Mouse (Mus musculus) layer of hippocampus, postnatal 36 days (tissue): ENCODE measurements around the gene Zfp710. TPM values are rescaled to one million over a fixed set of nuclear protein-coding genes. Genes with fewer than 3 reads are reported as not detected.
"Not testable (repeated sequence)": the region's sequence is repeated elsewhere in the genome, so short reads cannot be mapped to it uniquely, and the experiment has no call there.

ENCODE experiments used
- DNase-seq, 2 experiments: peaks; one replicate each; pipeline ENCODE4 v3.0.0; 2022
- total RNA-seq, 2 experiments: library from RNA; stranded (reverse); gene quantifications; 2 replicates each; pipeline ENCODE4 v1.2.3; 2021

Gene Zfp710
- total RNA-seq = 10 to 100 TPM; 21.7 to 23.1 TPM

DNA sequence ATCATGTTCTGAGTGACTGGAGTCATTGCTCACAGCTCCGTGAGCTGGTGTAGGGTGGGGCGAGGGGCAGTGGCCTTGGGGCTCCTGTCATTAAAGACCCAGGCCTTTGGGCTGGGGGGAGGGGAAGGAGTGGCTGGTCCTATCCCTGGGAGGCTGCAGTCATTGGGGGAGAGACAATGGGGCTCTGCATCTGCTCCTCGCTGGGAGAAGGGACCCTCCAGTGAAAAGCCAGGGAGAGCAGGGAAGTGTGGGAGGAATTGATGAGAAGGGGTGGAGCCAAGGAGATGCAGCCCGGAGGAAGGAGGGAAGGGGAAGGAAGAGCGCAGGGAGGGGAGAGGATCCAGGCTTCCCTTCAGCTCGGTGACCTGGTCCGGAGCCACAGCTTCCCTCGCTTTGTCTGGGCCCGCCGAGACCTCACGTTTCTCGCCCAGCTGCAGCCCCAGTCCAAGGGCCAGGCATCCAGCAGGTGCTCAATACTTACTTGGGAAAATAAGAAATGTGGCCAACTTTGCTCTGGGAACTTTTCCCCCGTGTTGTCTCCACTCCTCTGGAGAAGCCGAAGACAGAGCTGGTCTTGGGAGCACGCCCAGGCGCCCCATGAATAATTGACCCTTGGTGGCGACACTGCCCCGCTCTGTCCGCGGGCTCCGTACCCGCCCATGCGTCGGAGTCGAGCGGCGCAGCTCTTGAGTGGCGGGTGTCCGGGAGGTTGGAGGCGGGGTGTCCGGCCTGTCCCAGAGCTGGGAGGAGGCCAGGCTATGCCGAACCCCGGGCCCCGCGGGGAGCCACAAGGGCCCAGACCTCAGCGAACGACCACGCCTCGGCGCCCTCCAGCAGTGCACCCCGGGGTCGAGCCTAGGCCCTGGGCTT, at the start of gene Zfp710:
Zfp710 (plus strand) TSS at position 294 of the 870 bp plus-strand sequence.
- DNase-seq = peak; percentile 72 to 83

DNA sequence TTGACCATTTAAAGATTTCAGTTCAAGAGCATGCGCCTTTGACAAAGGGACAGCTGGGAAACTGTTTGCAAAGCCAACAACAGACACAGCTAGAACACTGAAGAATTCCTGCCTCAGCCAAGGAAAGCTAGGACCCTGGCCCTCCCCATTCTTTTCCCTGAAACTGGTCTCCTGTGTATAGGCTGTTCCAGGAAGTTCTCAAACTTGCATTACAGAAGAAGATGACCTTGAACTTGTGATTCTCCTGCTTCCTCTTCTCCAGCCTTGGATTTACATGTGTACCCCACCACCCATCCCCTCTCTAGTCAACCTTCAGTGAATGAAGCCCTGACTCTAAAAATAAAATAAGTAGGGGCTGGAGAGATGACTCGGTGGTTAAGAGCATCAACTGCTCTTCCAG, 49.3 kb upstream of the Zfp710 start:
- DNase-seq = no peak

DNA sequence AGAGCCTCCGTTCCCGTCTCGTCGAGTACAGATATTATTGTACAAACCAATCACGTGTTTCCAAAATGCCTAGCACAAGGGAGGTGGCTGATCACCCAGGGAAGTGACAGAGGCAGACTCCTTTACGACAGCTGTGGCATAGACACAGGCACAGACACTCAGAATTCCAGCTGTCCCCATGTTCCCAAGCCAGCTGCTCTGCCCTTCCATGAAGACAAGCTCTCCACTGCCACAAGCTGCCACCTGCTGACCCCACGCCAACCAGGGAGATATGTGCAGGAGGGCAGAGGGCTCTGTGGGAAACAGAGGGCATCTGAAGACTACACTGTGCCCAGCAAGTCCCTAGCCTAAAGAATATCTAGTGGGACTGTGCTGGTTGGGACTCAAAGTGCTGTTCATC, 37.9 kb upstream of the Zfp710 start:
- DNase-seq = no peak

DNA sequence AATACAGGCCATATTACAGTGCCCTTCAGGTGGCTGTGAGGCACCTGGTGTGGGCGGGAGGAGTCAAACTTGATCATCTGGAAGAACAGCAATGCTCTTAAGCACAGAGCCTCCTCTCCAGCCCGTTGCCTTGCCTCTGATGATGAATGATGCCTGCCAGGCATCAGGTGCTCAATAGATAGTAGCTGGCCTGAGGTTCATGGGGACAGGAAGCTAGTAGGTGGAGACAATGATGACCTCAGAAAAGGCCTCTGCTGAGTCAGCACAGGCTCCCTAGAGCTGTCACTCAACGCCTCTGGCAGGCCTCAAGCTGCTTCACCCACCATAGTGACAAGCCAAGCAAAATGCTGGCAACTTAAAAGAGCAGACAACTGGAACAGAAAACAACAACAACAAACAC, 36.9 kb upstream of the Zfp710 start:
- DNase-seq = no peak

DNA sequence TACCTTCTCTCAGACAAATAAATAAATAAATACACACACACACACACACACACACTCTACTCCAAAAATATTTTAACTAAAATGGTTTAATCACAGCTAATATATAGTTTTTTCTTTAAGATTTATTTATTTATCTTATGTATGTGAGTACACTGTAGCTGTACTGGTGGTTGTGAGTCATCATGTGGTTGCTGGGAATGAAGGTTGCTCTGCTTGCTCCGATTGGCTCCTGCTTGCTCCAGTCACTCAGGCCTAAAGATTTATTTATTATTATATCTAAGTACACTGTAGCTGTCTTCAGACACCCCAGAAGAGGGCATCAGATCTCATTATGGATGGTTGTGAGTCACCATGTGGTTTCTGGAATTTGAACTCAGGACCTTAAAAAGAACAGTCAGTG, 36.1 kb upstream of the Zfp710 start:
- not testable (repeated sequence) for DNase-seq

DNA sequence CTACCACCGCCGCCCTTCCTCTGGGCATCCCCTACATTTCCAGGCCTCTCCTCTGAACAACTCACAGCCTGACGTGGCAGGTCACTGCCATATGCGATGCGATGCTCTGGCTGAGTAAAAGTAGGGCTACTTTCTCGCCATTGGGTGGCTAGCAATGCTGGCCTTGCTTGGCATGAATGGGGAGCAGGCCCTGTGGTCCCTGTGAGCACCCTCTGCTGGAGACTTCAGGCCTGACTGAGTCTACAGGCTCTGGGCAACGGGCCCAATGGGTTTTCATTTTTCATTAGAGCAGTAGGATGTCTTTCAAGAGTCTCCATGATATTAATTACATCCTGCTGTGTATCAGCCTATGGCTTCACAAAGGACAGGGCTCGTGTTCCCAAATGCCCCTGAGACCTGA, 30.1 kb upstream of the Zfp710 start:
- peak; percentile 18 to 34 for DNase-seq

DNA sequence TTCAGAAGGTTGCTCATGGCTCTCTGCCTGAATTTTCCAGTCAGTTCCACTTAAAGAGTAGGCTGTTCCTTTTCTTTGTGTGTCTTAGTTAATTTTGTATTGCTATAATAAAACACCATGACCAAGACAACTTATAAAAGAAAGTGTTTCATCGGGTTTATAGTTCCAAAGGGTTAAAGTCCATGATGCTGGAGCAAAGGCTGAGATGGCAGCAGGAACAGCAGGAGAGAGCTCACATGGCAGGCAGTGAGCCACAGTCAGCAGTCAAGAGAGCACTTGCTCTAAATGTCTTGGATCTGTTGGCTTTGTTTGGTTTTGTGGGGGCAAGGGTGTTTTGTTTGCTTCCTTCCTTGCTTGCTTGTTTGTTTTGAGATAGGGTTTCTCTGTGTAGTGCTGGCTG, 26.9 kb upstream of the Zfp710 start:
- no peak for DNase-seq

DNA sequence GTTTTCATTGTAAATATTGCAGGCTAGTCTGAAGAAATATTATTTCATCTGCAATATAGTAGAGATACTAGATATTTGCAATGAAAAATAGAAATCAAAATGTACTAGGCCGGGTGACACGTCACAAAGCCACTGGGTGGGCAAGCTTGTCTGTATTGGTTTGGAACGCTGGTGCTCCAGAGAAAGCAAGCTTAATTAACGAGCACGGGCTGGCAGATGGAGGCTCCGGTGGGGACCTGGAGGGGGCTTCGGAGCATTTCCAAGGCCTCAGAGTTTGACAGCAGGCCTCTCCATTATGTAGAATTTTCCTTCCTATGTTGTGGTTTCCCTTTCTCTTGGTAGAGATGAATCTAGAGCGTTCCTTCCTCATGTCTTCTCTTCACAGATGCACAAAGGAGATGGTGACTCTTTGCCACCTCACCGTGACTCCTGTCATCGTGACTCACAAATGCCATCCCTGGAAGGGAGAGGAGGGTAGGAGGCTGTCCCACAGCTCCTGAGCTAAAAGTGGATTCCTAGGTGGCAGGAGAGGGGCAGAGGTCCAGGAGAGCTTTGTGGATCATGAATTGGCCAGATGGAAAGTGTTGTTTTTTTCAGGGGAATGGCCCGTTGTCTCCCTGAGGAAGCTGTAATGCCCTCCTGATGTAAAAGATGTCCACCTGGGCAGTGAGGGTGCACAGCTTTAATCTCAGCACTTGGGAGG, 22.1 kb upstream of the Zfp710 start:
- DNase-seq = no peak

DNA sequence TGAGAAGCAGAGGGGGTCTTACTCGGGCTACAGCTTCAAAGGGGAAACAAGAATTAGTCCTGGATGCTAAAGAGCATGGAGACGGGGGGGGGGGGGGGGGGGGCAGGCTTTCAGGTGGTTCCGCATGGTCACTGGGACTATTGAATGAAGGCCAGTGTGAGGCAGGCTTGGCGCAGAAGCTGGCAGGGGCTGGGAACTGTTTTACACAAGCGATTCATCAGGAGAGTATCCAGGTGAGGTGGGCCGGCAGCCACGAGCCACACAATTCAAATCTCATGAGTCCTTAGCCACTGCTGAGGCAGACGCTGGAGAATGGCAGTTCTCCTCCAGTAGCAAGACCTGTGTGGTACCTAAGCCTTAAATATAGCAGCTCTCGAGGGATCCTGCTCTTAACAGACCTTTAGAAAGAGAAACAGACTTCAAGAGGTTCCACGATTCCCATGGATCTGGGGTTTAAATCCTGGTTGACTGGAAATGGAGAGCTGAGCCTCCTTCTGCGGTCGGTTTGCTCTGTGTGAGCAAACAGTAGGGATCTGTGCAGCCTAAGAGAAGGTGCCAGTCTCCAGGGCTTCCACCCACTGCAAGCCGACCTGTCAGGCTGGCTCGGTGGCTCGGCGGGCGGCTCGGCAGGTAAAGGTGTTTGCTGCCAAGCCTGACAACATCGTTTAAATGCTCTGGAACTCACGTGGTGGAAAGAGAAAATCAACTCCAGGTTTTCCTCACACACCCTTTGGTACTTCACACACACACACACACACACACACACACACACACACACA, 19.6 kb upstream of the Zfp710 start:
- no peak for DNase-seq

DNA sequence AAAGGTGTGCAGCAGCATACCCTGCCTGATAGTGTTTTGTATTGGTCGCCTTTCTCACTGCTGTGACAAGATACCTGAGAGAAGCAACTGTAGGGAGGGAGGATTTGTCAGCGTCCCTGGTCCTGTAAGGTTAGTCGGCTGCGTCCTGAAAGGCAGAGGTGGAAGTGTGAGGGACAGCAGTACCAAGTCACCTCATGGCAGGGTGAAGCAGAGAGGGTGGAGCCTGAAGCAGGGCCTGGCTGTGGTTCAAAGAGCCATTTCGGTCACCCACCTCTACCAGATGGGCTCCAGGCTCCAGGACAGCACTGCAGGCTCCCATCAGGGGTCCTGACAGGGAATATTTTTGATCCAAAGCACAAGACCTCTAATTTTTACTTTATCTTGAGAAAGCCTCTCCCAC, 13.9 kb upstream of the Zfp710 start:
- no peak for DNase-seq

DNA sequence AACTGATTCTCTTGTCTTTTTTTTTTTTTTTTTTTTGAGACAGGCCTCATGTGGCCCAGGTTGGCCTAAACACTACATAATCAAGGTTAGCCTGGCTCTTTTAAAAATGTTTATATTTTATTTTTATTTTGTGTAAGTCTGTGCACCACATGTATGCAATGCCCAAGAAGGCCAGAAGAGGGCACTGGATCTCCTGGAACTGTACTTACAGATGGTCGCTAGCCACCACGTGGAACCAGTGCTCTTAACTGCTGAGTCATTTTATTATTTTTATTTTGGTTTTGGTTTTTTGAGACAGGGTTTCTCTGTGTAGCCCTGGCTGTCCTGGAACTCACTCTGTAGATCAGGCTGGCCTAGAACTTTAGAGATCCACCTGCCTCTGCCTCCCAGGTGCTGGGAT, 13.1 kb upstream of the Zfp710 start:
- no peak for DNase-seq

DNA sequence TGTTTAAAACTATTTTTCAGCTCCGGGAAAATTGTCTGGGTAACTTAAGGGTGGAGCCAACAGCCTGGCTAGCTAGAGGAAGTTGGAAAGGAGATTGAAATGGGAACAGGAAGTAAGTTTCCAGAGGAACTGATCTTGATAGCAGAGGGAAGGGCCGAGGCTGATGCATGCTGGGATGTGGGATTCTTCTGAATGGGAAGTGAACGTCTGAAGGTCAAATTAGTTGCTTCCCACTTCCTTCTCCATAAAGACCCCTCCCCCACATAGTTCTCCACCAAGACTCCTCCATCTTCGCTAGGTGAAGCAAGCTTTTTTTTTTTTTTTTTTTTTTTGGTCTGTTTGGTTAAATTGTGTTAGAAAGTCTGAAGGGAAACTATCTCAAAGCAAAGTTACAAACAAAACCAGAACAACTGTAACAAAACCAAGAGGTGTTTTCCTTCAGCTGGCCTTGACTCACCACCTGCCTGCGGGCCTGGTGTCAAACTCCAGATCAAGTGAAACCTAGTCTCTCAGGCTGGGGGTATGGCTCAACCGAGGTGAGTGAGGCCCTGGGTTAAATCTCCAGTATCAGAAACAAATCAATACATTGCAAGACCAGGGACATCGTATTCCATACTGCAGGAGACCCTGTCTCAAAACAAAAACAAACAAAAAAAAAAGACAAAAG, 10.6 kb upstream of the Zfp710 start:
- DNase-seq = no peak

DNA sequence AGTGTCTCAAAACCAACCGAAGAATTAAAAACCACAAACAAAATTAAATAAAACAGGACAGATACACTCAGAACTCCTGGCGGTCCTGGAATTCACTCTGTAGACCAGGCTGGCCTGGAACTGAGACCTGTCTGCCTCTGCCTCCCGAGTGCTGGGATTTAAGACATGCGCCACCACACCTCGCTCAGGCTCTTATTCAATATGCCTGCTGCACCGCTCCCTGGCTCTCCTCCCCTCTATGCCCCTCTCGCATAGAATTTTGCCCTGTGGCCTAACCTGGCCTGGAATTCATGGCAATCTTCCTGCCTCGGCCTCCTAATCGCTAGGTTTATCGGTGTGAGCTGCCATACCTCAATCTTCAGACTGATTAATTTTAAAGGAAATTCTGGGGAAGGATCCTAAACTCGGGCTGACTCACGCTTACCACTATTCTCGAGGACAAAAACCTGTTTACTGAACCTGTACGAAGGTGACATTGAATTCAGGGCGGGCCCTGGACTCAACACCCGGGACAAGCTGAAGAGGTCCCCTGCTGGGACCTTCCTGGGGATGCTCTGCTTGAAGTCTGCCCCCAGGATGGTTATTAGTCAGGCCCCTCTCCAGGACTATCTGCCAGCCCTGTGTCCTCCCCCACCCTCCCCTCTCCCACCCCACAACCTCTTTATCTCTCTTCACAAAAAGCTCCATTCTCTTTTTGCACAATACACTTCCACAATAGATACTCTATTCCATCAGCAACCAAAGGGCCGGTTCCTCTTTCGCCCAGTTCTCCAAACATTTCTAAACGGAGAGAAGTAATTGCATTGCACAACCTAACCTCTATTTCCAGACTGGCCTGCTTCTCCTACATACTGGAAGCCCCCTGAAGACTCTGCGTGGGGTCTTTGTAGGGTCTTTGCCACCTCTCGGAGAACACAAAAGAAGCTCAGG, 9.5 kb upstream of the Zfp710 start:
- no peak for DNase-seq

DNA sequence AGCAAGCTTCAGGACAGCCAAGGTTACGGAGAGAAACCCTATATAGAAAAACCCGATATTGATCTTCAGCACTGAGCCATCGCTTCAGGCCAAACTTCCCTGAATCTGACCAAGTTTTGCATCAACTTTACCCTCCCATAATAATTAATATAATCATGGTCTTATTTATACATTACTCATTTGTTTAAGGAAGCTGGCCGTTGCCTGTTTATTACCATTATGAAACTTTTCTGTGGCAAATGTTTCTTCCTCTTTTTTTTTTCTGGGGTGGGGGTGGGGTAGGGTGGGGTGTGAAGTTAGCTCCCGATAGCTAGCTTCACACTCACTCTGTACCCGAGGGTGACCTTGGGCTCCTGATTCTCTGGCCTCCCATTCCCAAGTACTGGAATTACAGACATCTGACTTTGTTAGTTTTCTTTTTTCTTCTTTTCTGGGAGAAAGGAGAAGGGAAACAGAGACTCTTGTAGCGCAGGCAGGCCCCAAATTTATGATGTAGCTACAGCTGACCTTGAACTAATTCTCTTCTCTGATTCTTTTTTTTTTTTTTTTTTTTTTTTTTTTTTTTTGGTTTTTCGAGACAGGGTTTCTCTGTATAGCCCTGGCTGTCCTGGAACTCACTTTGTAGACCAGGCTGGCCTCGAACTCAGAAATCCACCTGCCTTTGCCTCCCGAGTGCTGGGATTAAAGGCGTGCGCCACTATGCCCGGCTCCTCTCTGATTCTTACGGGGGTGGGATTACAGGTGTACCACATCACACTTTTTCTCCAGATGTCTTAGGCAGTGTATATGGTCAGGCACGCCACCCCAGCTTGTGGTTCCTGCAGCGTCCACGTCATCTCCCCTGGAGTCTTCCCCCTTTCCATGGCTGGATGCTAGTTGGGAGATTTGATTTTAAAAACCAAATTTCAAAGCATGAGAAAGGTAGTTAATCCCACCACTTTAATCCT, 5.8 kb upstream of the Zfp710 start:
- DNase-seq = no peak

DNA sequence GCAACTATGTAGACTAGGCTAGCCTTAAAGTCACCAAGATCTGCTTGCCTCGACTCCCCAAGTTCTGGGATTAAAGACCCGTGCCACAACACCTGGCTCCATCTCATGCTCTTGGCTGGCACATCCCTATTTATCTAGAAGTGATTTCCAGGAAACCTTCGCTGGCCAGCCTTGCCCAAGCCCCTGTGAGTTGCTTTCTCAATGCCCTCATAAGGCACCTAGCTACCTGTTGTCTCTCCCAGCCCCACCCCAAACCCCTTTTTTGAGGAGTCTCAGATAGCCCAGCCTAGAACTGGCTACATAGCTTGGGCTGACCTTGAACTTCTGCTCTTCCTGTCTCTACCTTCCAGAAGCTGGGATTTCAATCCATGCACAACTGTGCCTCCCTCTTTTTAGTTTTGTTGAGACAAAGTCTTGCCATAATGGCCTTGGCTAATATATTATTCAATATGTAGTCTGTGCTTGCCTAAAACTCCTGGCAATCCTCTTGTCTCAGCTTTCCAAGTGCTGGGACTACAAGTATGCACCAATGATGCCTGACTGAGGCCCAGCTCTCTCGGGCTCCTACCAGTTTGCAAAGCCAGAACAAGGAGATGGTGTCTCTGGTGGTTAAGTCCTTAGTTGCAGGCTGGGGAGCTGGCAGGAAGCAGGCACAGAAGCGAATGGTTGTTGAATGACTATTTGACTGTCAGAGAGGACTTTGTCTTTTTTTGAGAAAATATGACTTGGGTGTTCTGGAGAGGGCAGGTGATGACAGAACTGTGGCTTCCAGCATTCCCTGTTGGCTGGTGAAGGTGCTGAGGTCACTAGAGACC, 786 bp upstream of the Zfp710 start:
- no peak for DNase-seq

DNA sequence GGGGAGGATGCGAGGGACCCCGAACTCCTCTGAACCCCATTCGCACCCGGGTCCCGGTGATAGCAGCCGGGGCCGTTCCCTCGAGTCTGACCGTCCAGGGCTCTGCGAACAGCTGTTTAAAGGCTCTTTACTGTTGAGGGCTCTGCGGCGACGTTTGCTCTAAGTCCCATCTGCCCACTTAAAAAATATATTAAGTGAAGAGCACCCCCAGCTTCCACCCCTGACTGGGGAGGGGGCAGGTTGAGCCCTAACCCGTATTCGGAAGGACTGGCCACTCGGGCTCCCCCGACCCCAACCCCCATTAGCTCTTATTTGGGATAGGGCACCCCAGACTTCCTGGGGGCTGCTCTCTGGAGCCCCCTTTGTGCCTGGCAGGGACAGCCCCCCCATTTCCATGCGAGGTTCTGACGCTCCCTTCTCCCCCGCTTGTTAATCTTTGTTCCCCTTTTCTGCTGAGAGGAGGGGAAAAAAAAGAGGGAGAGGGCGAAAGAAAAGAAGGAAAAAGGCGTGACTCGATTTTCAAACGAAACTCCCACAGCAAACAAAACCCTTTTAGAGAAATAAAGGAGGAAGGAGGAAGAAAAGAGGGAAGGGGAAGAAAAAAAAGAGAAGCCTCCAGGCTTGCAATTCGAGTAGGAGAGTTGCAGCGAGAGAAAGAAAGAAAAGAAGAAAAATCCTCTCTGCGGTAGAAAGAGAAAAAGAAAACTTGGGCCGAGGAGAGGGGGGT, 940 bp downstream of the Zfp710 start:
- DNase-seq = no peak

DNA sequence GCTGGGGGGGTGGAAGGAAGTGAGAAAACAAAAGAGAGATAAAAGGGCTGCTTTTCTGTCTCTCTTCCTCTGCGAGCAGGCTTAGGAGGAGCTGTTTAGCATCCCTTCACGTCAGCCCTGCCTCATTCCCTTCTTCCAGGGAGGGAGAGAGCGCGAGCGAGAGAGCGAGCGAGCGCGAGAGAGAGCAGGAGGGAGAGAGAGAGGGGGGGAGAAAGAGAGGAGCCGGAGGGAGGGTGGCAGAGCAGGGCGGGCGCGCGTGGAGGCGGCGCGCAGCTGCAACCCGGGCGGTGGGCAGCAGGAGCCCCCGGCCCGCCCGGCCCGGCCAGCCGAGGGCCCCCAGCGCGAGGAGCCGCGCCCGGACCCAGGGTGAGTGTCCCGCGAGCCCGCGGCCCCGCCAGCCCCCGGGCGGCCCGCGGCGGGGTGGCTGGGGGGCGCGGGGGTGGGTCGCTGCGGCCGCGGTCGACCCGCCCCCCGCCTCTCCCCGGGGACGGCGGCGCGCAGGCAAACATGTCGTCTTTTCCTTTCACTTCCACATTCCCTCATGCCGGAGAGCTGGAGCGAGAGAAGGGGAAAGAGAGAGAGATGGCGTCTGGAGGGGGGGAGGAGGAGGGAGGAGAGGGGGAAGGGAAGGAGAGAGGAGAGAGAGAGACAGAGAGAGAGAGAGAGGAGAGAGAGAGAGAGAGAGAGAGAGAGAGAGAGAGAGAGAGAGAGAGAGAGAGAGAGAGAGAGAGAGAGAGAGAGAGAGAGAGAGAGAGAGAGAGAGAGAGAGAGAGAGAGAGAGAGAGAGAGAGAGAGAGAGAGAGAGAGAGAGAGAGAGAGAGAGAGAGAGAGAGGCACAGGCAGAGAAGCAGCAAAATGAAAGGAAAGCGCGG, 1.7 kb downstream of the Zfp710 start:
- DNase-seq = peak; percentile 51 to 64
